Mouse (Mus musculus): Measurements from ENCODE around the gene Cadm1. TPM values are rescaled to one million over a fixed set of nuclear protein-coding genes. Genes with fewer than 3 reads are reported as not detected.

The Cadm1 gene
- polyA plus RNA-seq, 1 experiment, result 1.4 TPM

DNA sequence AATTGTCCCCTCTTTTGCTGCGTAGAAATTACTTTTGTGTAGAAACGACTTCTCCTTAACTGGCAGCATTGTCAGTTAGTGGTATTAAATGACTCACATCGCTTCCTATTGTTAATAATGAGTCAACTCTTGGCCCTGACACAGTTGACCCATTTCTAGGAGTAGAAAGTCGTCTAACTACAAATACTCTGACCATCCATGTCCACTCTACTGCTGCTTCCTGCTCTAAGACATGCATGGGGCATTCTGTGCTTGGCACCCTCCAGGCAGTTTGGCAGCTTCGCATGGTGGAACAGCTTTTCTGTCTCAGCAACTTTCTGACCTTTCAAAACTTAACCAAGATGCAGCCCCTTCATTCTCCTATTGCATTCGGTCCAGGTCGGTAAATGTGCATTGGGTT is 215.7 kb downstream of the Cadm1 start:
- Histone ChIP-seq H3K27me3 (ENCODE audit: control insufficient read depth, insufficient read depth, low read length) (no peaks in the 10 kb centered on the region), H3K27ac (ENCODE audit: insufficient read depth, low read depth, low read length) (no peak overlapping the region), H3K36me3 (ENCODE audit: control insufficient read depth, insufficient read depth, low read length) (no peaks in the 10 kb centered on the region), H3K4me1 (ENCODE audit: control insufficient read depth, insufficient read depth, insufficient read length, low read length) (no peaks in the 10 kb centered on the region), H3K4me3 (ENCODE audit: low read depth, low read length) (no peak overlapping the region)
- WGBS, result 83% methylated on average over 7 of the region's 7 CpGs
- TF ChIP-seq CTCF (IDR thresholded peaks at IDR 0.05; ENCODE audit: extremely low read depth, insufficient read length, insufficient replicate concordance, low read depth, low read length) (no peak), POLR2A (IDR thresholded peaks at IDR 0.05; ENCODE audit: low read depth, low read length) (no peak)

DNA sequence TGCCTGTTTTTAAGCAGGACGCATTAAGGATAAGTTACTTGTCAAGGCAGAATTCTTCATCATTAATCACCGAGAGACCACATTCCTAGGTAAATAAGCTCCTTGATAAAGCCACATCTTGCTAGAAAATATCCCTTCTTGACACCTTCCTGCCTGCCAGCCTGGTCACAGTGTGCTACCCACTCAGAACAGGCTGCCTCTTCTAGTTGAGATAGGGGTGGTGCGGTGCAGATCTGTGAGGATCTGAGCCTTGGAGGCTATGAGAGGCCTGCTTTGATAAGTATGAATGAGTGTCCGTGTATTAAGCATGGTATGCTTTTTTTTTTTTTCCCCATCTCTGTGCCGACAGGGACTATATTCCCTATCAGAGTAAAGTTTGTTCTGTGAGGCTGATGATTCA is 219.2 kb downstream of the Cadm1 start:
- H3K36me3 ChIP-seq (ENCODE audit: control insufficient read depth, insufficient read depth, low read length), result no peaks in the 10 kb centered on the region
- no peak overlapping the region for H3K4me3 ChIP-seq (ENCODE audit: low read depth, low read length)
- TF ChIP-seq CTCF (IDR thresholded peaks at IDR 0.05; ENCODE audit: extremely low read depth, insufficient read length, insufficient replicate concordance, low read depth, low read length) (no peak), POLR2A (IDR thresholded peaks at IDR 0.05; ENCODE audit: low read depth, low read length) (no peak)
- no peak overlapping the region for H3K27ac ChIP-seq (ENCODE audit: insufficient read depth, low read depth, low read length)
- WGBS, result 70% methylated on average over 5 of the region's 5 CpGs
- H3K4me1 ChIP-seq (ENCODE audit: control insufficient read depth, insufficient read depth, insufficient read length, low read length), result peaks cover 2% of the 10 kb centered on the region; the same call in 1 of the 2 replicates
- H3K27me3 ChIP-seq (ENCODE audit: control insufficient read depth, insufficient read depth, low read length), result no peaks in the 10 kb centered on the region

DNA sequence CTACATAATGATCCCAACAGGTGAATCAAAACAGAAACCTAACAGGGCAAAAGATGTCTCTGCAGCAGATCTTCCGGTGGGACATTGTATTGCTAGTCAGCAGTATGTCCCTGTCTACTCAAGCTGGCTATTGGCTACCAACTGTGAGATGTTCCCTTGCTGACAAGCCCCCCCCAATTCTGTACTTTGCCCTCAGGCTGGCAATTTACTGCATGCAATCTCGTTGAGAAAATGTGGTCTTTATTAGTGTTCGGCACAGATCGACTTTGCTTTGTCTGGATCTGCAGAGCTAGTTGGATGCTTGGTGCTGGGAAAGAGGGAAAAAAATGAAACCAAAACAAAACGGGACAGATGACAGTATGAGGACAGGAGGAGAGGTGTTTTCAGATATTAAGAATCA is 222.5 kb downstream of the Cadm1 start:
- H3K27ac ChIP-seq (ENCODE audit: insufficient read depth, low read depth, low read length), result no peak overlapping the region
- peaks cover 2% of the 10 kb centered on the region; the same call in 1 of the 2 replicates for H3K4me1 ChIP-seq (ENCODE audit: control insufficient read depth, insufficient read depth, insufficient read length, low read length)
- H3K36me3 ChIP-seq (ENCODE audit: control insufficient read depth, insufficient read depth, low read length), result no peaks in the 10 kb centered on the region
- 31% methylated on average over 5 of the region's 5 CpGs for WGBS
- no peak for TF ChIP-seq POLR2A (IDR thresholded peaks at IDR 0.05; ENCODE audit: low read depth, low read length)
- TF ChIP-seq CTCF (IDR thresholded peaks at IDR 0.05; ENCODE audit: extremely low read depth, insufficient read length, insufficient replicate concordance, low read depth, low read length), result no peak
- H3K4me3 ChIP-seq (ENCODE audit: low read depth, low read length), result no peak overlapping the region
- no peaks in the 10 kb centered on the region for H3K27me3 ChIP-seq (ENCODE audit: control insufficient read depth, insufficient read depth, low read length)

DNA sequence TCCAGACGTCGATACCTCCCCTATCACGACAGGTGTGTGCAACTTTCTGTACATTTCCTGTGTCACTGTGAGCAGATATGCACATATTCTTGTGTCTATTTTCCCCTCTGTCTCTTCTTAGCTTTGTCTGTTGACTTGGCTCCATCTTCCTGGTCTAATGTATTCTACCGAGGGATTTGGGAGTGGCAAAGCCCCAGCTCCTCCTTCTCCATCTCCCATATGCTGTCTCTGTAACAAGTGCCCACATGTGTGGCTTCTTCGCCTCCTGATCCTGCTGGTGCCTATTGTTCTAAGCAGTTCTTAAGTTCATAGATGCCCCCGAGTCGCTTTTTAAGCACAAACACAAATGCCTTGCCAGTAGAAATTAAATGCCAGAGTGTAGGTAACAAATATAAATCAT is 223.2 kb downstream of the Cadm1 start:
- Histone ChIP-seq H3K36me3 (ENCODE audit: control insufficient read depth, insufficient read depth, low read length) (no peaks in the 10 kb centered on the region), H3K4me3 (ENCODE audit: low read depth, low read length) (no peak overlapping the region), H3K27ac (ENCODE audit: insufficient read depth, low read depth, low read length) (no peak overlapping the region), H3K27me3 (ENCODE audit: control insufficient read depth, insufficient read depth, low read length) (no peaks in the 10 kb centered on the region), H3K4me1 (ENCODE audit: control insufficient read depth, insufficient read depth, insufficient read length, low read length) (peaks cover 2% of the 10 kb centered on the region; the same call in 1 of the 2 replicates)
- TF ChIP-seq CTCF (IDR thresholded peaks at IDR 0.05; ENCODE audit: extremely low read depth, insufficient read length, insufficient replicate concordance, low read depth, low read length) (no peak), POLR2A (IDR thresholded peaks at IDR 0.05; ENCODE audit: low read depth, low read length) (no peak)
- WGBS, result 63% methylated on average over 7 of the region's 7 CpGs

DNA sequence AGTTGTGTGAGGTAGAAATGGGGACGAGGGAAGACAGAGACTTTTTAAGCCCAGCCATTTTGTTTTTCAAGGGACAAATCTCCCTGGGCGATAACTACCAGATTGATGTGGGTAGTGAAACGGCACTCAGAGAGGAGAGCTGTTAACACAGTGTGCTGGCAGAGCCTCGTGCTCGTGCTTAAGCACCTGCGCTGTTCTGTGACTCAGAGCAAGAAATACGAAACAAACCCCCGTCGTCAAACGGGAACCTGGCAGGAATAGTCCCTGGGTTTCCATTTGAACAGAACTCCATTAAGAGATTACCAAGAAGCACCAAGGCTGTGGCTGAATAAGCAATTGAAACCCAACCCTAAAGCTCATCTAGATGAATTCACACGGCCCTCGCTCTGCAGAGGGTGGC is 225.1 kb downstream of the Cadm1 start:
- Histone ChIP-seq H3K27me3 (ENCODE audit: control insufficient read depth, insufficient read depth, low read length) (no peaks in the 10 kb centered on the region), H3K4me1 (ENCODE audit: control insufficient read depth, insufficient read depth, insufficient read length, low read length) (peaks cover 2% of the 10 kb centered on the region; the same call in 1 of the 2 replicates), H3K27ac (ENCODE audit: insufficient read depth, low read depth, low read length) (no peak overlapping the region), H3K4me3 (ENCODE audit: low read depth, low read length) (no peak overlapping the region), H3K36me3 (ENCODE audit: control insufficient read depth, insufficient read depth, low read length) (no peaks in the 10 kb centered on the region)
- no peak for TF ChIP-seq CTCF (IDR thresholded peaks at IDR 0.05; ENCODE audit: extremely low read depth, insufficient read length, insufficient replicate concordance, low read depth, low read length)
- TF ChIP-seq POLR2A (IDR thresholded peaks at IDR 0.05; ENCODE audit: low read depth, low read length), result no peak
- 69% methylated on average over 12 of the region's 12 CpGs for WGBS

DNA sequence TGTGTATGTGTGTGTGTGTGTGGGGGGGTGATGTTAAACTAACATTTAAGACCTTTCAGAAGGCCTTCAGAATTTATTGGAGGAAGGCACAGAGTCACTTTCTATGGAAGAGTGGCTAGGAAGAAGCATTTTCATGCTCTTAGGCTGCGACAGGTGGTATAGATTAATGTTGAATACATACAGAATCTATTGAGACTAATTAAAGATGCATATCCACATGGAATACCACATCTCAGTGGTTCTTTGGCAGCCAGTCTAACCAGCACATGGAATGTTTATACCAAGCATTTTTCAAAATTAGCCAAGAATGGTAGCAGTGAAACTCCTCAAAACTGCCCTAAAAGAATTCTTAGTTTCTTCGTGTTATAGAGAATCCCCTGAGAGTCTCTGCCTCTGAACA is 227.8 kb downstream of the Cadm1 start:
- Histone ChIP-seq H3K27ac (ENCODE audit: insufficient read depth, low read depth, low read length) (no peak overlapping the region), H3K4me3 (ENCODE audit: low read depth, low read length) (no peak overlapping the region), H3K4me1 (ENCODE audit: control insufficient read depth, insufficient read depth, insufficient read length, low read length) (peaks cover 2% of the 10 kb centered on the region; the same call in 1 of the 2 replicates), H3K36me3 (ENCODE audit: control insufficient read depth, insufficient read depth, low read length) (no peaks in the 10 kb centered on the region), H3K27me3 (ENCODE audit: control insufficient read depth, insufficient read depth, low read length) (no peaks in the 10 kb centered on the region)
- TF ChIP-seq POLR2A (IDR thresholded peaks at IDR 0.05; ENCODE audit: low read depth, low read length) (no peak), CTCF (IDR thresholded peaks at IDR 0.05; ENCODE audit: extremely low read depth, insufficient read length, insufficient replicate concordance, low read depth, low read length) (no peak)
- WGBS, result 84% methylated on average over 2 of the region's 2 CpGs

DNA sequence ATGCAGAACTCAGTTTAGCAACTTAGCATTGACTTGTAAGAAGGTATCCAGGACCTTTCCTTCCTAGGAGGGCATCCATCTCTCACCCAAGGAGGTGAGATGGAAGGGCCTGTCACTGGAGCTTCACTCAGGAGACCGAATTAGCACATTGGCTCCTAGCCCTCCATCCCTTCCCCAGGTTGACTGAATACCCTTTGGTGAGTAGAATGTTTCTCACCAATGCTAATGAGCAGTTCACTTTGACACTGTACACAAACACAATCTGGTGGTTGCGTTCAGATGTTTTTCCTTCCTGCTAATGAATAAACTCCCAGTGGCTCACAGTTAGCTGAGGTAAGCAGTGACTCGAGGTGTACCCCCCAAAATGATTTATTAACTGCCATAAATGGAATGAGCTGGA is 228.3 kb downstream of the Cadm1 start:
- no peak overlapping the region for H3K4me3 ChIP-seq (ENCODE audit: low read depth, low read length)
- 56% methylated on average over 3 of the region's 3 CpGs for WGBS
- H3K27me3 ChIP-seq (ENCODE audit: control insufficient read depth, insufficient read depth, low read length), result no peaks in the 10 kb centered on the region
- TF ChIP-seq CTCF (IDR thresholded peaks at IDR 0.05; ENCODE audit: extremely low read depth, insufficient read length, insufficient replicate concordance, low read depth, low read length) (no peak), POLR2A (IDR thresholded peaks at IDR 0.05; ENCODE audit: low read depth, low read length) (no peak)
- no peaks in the 10 kb centered on the region for H3K4me1 ChIP-seq (ENCODE audit: control insufficient read depth, insufficient read depth, insufficient read length, low read length)
- H3K36me3 ChIP-seq (ENCODE audit: control insufficient read depth, insufficient read depth, low read length), result no peaks in the 10 kb centered on the region
- no peak overlapping the region for H3K27ac ChIP-seq (ENCODE audit: insufficient read depth, low read depth, low read length)

DNA sequence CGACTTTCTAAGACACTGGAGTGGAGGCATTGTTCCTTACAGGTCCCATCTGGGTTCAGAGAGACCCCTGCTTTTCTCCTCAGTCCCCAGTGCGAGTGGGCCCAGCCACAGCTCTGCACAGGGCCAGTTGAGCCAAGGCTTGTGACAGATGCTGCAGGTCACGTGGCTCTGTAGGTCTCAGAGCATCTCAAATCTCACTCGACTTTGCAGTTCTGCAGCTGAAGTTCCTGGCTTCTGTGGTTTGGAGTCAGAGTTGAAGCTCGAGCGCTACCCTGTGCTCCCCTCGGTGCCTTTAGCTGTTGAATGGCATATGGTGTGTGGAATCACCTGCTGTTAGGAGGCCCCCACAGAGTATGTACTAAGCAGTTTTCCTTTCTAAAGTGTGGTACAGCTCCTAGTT is 229.8 kb downstream of the Cadm1 start:
- no peaks in the 10 kb centered on the region for H3K36me3 ChIP-seq (ENCODE audit: control insufficient read depth, insufficient read depth, low read length)
- H3K27me3 ChIP-seq (ENCODE audit: control insufficient read depth, insufficient read depth, low read length), result no peaks in the 10 kb centered on the region
- 74% methylated on average over 7 of the region's 7 CpGs for WGBS
- H3K27ac ChIP-seq (ENCODE audit: insufficient read depth, low read depth, low read length), result no peak overlapping the region
- TF ChIP-seq CTCF (IDR thresholded peaks at IDR 0.05; ENCODE audit: extremely low read depth, insufficient read length, insufficient replicate concordance, low read depth, low read length), result no peak
- TF ChIP-seq POLR2A (IDR thresholded peaks at IDR 0.05; ENCODE audit: low read depth, low read length), result no peak
- no peaks in the 10 kb centered on the region for H3K4me1 ChIP-seq (ENCODE audit: control insufficient read depth, insufficient read depth, insufficient read length, low read length)
- H3K4me3 ChIP-seq (ENCODE audit: low read depth, low read length), result no peak overlapping the region
